Mouse (Mus musculus) gonadal fat pad, adult 2 months (tissue): Measurements from ENCODE around the gene Cfap100. TPM values are rescaled to one million over a fixed set of nuclear protein-coding genes. Genes with fewer than 3 reads are reported as not detected.

Experiments
- DNase-seq: peaks from one replicate; pipeline ENCODE4 v3.0.0-alpha.2; 2012; ENCODE audit warnings: low read depth
- polyA plus RNA-seq: library from polyadenylated mRNA; depleted of rRNA; stranded (reverse); fragments of >200 nt; gene quantifications from 2 replicates; pipeline ENCODE4 v1.2.3, GENCODE M21; 2012; rRNA removed

The Cfap100 gene
- 1.1 and 2.6 TPM in 2 replicates for polyA plus RNA-seq

- DNase-seq, result no peak
Measured at GRCm38 (mm10) chr6:90428380-90428974, at the start of gene Cfap100. Gene Cfap100 (minus strand): TSS chr6:90428797.

- DNase-seq, result no peak
Measured at GRCm38 (mm10) chr6:90476941-90477518, 48.4 kb upstream of the Cfap100 start.

- no peak for DNase-seq
Measured at GRCm38 (mm10) chr6:90475854-90476212, 47.2 kb upstream of the Cfap100 start.

GRCm38 (mm10) chr6:90475176-90475853 is 46.7 kb upstream of the Cfap100 start:
- DNase-seq, result no peak

- no peak for DNase-seq
Measured at GRCm38 (mm10) chr6:90474361-90474750, 45.8 kb upstream of the Cfap100 start.

GRCm38 (mm10) chr6:90473630-90474360 is 45.2 kb upstream of the Cfap100 start:
- DNase-seq, result no peak

- DNase-seq, result no peak
Measured at GRCm38 (mm10) chr6:90472697-90473096, 44.1 kb upstream of the Cfap100 start.

GRCm38 (mm10) chr6:90472079-90472478 is 43.5 kb upstream of the Cfap100 start:
- DNase-seq, result no peak

GRCm38 (mm10) chr6:90470947-90471541 is 42.4 kb upstream of the Cfap100 start:
- DNase-seq, result no peak

- no peak for DNase-seq
Measured at GRCm38 (mm10) chr6:90470255-90470654, 41.7 kb upstream of the Cfap100 start.

GRCm38 (mm10) chr6:90469041-90469440 is 40.4 kb upstream of the Cfap100 start:
- DNase-seq, result no peak

- no peak for DNase-seq
Measured at GRCm38 (mm10) chr6:90468216-90468615, 39.6 kb upstream of the Cfap100 start.

GRCm38 (mm10) chr6:90466847-90467410 is 38.3 kb upstream of the Cfap100 start:
- DNase-seq, result no peak

GRCm38 (mm10) chr6:90466079-90466478 is 37.5 kb upstream of the Cfap100 start:
- no peak for DNase-seq

- no peak for DNase-seq
Measured at GRCm38 (mm10) chr6:90465028-90465640, 36.5 kb upstream of the Cfap100 start.

- DNase-seq, result no peak
Measured at GRCm38 (mm10) chr6:90463890-90464421, 35.4 kb upstream of the Cfap100 start.

- DNase-seq, result no peak
Measured at GRCm38 (mm10) chr6:90463228-90463862, 34.7 kb upstream of the Cfap100 start.

GRCm38 (mm10) chr6:90462841-90463227 is 34.2 kb upstream of the Cfap100 start:
- DNase-seq, result no peak

GRCm38 (mm10) chr6:90462181-90462706 is 33.6 kb upstream of the Cfap100 start, which contains the start of gene Klf15:
Gene Klf15 (plus strand): TSS chr6:90462576.
- no peak for DNase-seq

- DNase-seq, result no peak
Measured at GRCm38 (mm10) chr6:90461771-90462170, 33.2 kb upstream of the Cfap100 start.
